17 mouse cellular contexts compared by ENCODE assay signal in genomic region chr4:136708956-136709355, GRCm38 (mm10).
DNase-seq lines count a peak whose midpoint lies in the region; ATAC-seq and TF ChIP-seq lines count a peak whose summit lies in the region.
"Had no signal": no experiment of that assay in that cellular context is flagged by ENCODE, and none has a peak within 500 bp of the region (broad histone marks: within the 10 kb centered on the region; RNA-seq: fewer than 3 reads in every experiment).

No protein-coding gene starts in this region.

- no peak overlapping the region for H3K27ac ChIP-seq in heart, postnatal 0 days (ENCODE audit: low read depth)
- H3K27ac ChIP-seq in stomach, embryonic 16.5 days (ENCODE audit: low read length) = no peak overlapping the region
- H3K27ac ChIP-seq in stomach, postnatal 0 days (replicated peaks) = no peak overlapping the region
- peak overlapping the region; percentile 39; the same call in 1 of the 2 replicates for H3K27ac ChIP-seq in midbrain, embryonic 12.5 days (replicated peaks)
- H3K27ac ChIP-seq: embryonic facial prominence, embryonic 15.5 days; liver, embryonic 15.5 days; neural tube, embryonic 12.5 days had no signal

- H3K4me2 ChIP-seq in heart, postnatal 0 days (ENCODE audit: low read depth, low read length) = no peak overlapping the region
- H3K4me2 ChIP-seq in stomach, embryonic 16.5 days (ENCODE audit: low read depth, low read length) = no peak overlapping the region
- H3K4me2 ChIP-seq in stomach, postnatal 0 days (replicated peaks; ENCODE audit: low read depth) = no peak overlapping the region
- no peak overlapping the region for H3K4me2 ChIP-seq in midbrain, embryonic 12.5 days (replicated peaks)
- H3K4me2 ChIP-seq: embryonic facial prominence, embryonic 15.5 days; heart, embryonic 12.5 days; liver, embryonic 15.5 days; neural tube, embryonic 12.5 days had no signal

- no peak for DNase-seq in heart, postnatal 0 days (ENCODE audit: low spot score)
- no peak for DNase-seq in heart, postnatal 4 days
- no peak for DNase-seq in stomach, postnatal 0 days (ENCODE audit: low spot score)
- DNase-seq in lung, postnatal 4 days = no peak
- DNase-seq: cerebellum, adult 2 months; gastrocnemius, postnatal 14 days; kidney, adult 9 months; kidney, postnatal 4 days; lung, postnatal 14 days; thymus, postnatal 36 days had no signal

- TF ChIP-seq EP300 in heart, postnatal 0 days (IDR thresholded peaks at IDR 0.05; ENCODE audit: low read depth) = no peak
- no peak for TF ChIP-seq EP300 in stomach, postnatal 0 days (optimal IDR thresholded peaks at IDR 0.05)

- no peak for TF ChIP-seq CTCF in heart, postnatal 0 days (IDR thresholded peaks at IDR 0.05; ENCODE audit: low read depth)
- no peak for TF ChIP-seq CTCF in stomach, postnatal 0 days (IDR thresholded peaks at IDR 0.05; ENCODE audit: low read depth)

- H3K4me1 ChIP-seq in heart, postnatal 0 days (ENCODE audit: control insufficient read depth, insufficient read depth) = no peaks in the 10 kb centered on the region
- peaks cover 23% of the 10 kb centered on the region for H3K4me1 ChIP-seq in stomach, embryonic 16.5 days (ENCODE audit: control insufficient read depth, insufficient read depth, low read length)
- no peaks in the 10 kb centered on the region for H3K4me1 ChIP-seq in stomach, postnatal 0 days (replicated peaks; ENCODE audit: control insufficient read depth, insufficient read depth)
- peaks cover 61% of the 10 kb centered on the region for H3K4me1 ChIP-seq in midbrain, embryonic 12.5 days
- H3K4me1 ChIP-seq: liver, embryonic 15.5 days had no signal

- H3K27me3 ChIP-seq in heart, postnatal 0 days (ENCODE audit: control insufficient read depth, insufficient read depth, low read length) = peaks cover 3% of the 10 kb centered on the region; the same call in 1 of the 2 replicates
- H3K27me3 ChIP-seq in stomach, embryonic 16.5 days (ENCODE audit: control insufficient read depth, insufficient read depth, low read length) = no peaks in the 10 kb centered on the region
- no peaks in the 10 kb centered on the region for H3K27me3 ChIP-seq in stomach, postnatal 0 days (ENCODE audit: control insufficient read depth, insufficient read depth, low read length)
- H3K27me3 ChIP-seq in midbrain, embryonic 12.5 days = no peaks in the 10 kb centered on the region
- H3K27me3 ChIP-seq: embryonic facial prominence, embryonic 15.5 days; liver, embryonic 15.5 days; neural tube, embryonic 12.5 days had no signal

- H3K9me3 ChIP-seq in heart, postnatal 0 days (replicated peaks; ENCODE audit: control insufficient read depth, low read length) = no peaks in the 10 kb centered on the region
- H3K9me3 ChIP-seq in stomach, embryonic 16.5 days (replicated peaks; ENCODE audit: control insufficient read depth, low read length) = no peaks in the 10 kb centered on the region
- H3K9me3 ChIP-seq in stomach, postnatal 0 days (ENCODE audit: control insufficient read depth, low read length) = no peaks in the 10 kb centered on the region
- no peaks in the 10 kb centered on the region for H3K9me3 ChIP-seq in midbrain, embryonic 12.5 days
- H3K9me3 ChIP-seq: embryonic facial prominence, embryonic 15.5 days; heart, embryonic 12.5 days; liver, embryonic 15.5 days; neural tube, embryonic 12.5 days had no signal

- ATAC-seq in heart, postnatal 0 days (ENCODE audit: insufficient read depth, low read depth) = peak; percentile 22; the same call in 1 of the 2 replicates
- no peak for ATAC-seq in stomach, embryonic 16.5 days (ENCODE audit: insufficient read depth, low FRiP score)
- ATAC-seq in stomach, postnatal 0 days (ENCODE audit: low FRiP score, low TSS enrichment) = no peak
- no peak for ATAC-seq in midbrain, embryonic 12.5 days (ENCODE audit: low FRiP score, low read depth)
- no peak for ATAC-seq in inflammation-experienced regulatory T-cells, adult 6 months

- H3K36me3 ChIP-seq in heart, postnatal 0 days (replicated peaks; ENCODE audit: control insufficient read depth, insufficient read depth, low read length) = no peaks in the 10 kb centered on the region
- no peaks in the 10 kb centered on the region for H3K36me3 ChIP-seq in stomach, embryonic 16.5 days (ENCODE audit: control insufficient read depth, insufficient read depth, low read length)
- H3K36me3 ChIP-seq in stomach, postnatal 0 days (ENCODE audit: control insufficient read depth, insufficient read depth, low read length) = no peaks in the 10 kb centered on the region
- H3K36me3 ChIP-seq in midbrain, embryonic 12.5 days = no peaks in the 10 kb centered on the region; the same call in 1 of the 2 replicates
- H3K36me3 ChIP-seq: embryonic facial prominence, embryonic 15.5 days; heart, embryonic 12.5 days; liver, embryonic 15.5 days; neural tube, embryonic 12.5 days had no signal

- WGBS in heart, postnatal 0 days = 13% methylated on average over 2 of the region's 2 CpGs
- 60% methylated on average over 2 of the region's 2 CpGs for WGBS in stomach, embryonic 16.5 days
- WGBS in stomach, postnatal 0 days = 73% methylated on average over 2 of the region's 2 CpGs
- WGBS in midbrain, embryonic 12.5 days = 68% methylated on average over 2 of the region's 2 CpGs

- H3K4me3 ChIP-seq in heart, postnatal 0 days (ENCODE audit: low read depth, low read length) = no peak overlapping the region
- H3K4me3 ChIP-seq in stomach, embryonic 16.5 days (replicated peaks; ENCODE audit: low read length) = no peak overlapping the region
- no peak overlapping the region for H3K4me3 ChIP-seq in stomach, postnatal 0 days (ENCODE audit: low read depth, low read length)
- H3K4me3 ChIP-seq in midbrain, embryonic 12.5 days = no peak overlapping the region
- H3K4me3 ChIP-seq: embryonic facial prominence, embryonic 15.5 days; heart, embryonic 12.5 days; liver, embryonic 15.5 days; neural tube, embryonic 12.5 days had no signal

- no peak overlapping the region for H3K9ac ChIP-seq in heart, postnatal 0 days (replicated peaks; ENCODE audit: low read depth, low read length)
- 0 out of 2 replicates have a peak overlapping the region, but pooled peaks have one; percentile 16 for H3K9ac ChIP-seq in stomach, embryonic 16.5 days (ENCODE audit: low read length)
- H3K9ac ChIP-seq in stomach, postnatal 0 days (ENCODE audit: low read length) = no peak overlapping the region; the same call in 1 of the 2 replicates
- no peak overlapping the region; the same call in 1 of the 2 replicates for H3K9ac ChIP-seq in midbrain, embryonic 12.5 days (replicated peaks)
- H3K9ac ChIP-seq: embryonic facial prominence, embryonic 15.5 days; liver, embryonic 15.5 days; neural tube, embryonic 12.5 days had no signal
